Mouse (Mus musculus) ZHBTc4 (cell line): ENCODE results near the gene Vgll3.

ENCODE experiments used
- DNase-seq: peaks from one replicate; pipeline ENCODE4 v3.0.0-alpha.2; 2011; ENCODE audit warnings: low read depth, low spot score

Vgll3 gene

GRCm38 (mm10) chr16:65814918-65815881, at the start of gene Vgll3:
Vgll3 (plus strand) TSS chr16:65815257.
- peak; percentile 96 for DNase-seq

GRCm38 (mm10) chr16:65765976-65766375, 49.1 kb upstream of the Vgll3 start:
- peak; percentile 7 for DNase-seq

GRCm38 (mm10) chr16:65785959-65786358, 29.1 kb upstream of the Vgll3 start:
- DNase-seq, result peak; percentile 4

- DNase-seq, result no peak
Measured at GRCm38 (mm10) chr16:65816059-65816458, 1.0 kb downstream of the Vgll3 start.

- no peak for DNase-seq
Measured at GRCm38 (mm10) chr16:65818779-65819178, 3.7 kb downstream of the Vgll3 start.

GRCm38 (mm10) chr16:65820803-65821202, 5.7 kb downstream of the Vgll3 start:
- DNase-seq, result no peak

- DNase-seq, result no peak
Measured at GRCm38 (mm10) chr16:65823721-65824120, 8.7 kb downstream of the Vgll3 start.

- no peak for DNase-seq
Measured at GRCm38 (mm10) chr16:65828141-65828565, 13.1 kb downstream of the Vgll3 start.

GRCm38 (mm10) chr16:65829096-65829495, 14.0 kb downstream of the Vgll3 start:
- DNase-seq, result no peak

GRCm38 (mm10) chr16:65834721-65835120, 19.7 kb downstream of the Vgll3 start:
- no peak for DNase-seq

- no peak for DNase-seq
Measured at GRCm38 (mm10) chr16:65850126-65850525, 35.1 kb downstream of the Vgll3 start.

- no peak for DNase-seq
Measured at GRCm38 (mm10) chr16:65864471-65864870, 49.4 kb downstream of the Vgll3 start.

GRCm38 (mm10) chr16:65867927-65868326, 52.9 kb downstream of the Vgll3 start:
- DNase-seq, result no peak

GRCm38 (mm10) chr16:65868933-65869332, 53.9 kb downstream of the Vgll3 start:
- no peak for DNase-seq

- DNase-seq, result no peak
Measured at GRCm38 (mm10) chr16:65888940-65889339, 73.9 kb downstream of the Vgll3 start.
